Mouse (Mus musculus): ENCODE data around the gene Akt1s1.

DNA sequence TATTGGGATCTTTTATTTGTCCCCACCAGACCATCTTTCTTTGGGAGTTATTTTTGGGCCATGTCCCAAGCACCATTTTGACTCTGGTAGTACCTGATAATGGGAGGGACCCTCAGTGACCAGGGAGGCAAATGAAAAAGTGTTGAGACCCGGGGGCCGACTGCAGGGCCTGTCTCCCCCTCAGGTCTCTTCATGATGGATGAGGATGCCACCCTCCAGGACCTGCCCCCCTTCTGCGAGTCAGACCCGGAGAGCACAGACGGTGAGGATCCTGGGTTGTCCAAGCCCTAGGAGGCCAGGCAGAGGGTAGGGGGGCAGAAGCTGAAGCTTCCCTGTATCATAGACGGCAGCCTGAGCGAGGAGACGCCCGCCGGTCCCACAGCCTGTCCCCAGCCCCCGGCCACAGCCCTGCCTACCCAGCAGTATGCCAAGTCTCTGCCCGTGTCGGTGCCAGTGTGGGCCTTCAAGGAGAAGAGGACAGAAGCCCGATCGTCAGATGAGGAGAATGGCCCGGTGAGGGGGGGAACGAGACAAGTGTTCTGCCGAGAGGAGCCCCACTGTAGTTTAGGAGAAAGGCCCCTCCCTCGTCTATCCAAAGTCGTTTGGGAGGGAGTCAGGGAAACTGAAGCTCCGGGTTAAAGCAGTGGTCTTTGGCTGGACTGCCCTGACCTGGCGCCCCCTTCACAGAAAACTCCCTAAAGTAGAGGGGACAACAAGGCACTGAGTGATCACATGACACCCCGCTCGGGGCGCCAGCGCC, 5.0 kb downstream of the Akt1s1 start:
- TF ChIP-seq POLR2A (IDR thresholded peaks at IDR 0.05; ENCODE audit: low read depth, low read length), result no peak; the same call in 1 of the 2 replicates
- TF ChIP-seq CTCF (IDR thresholded peaks at IDR 0.05; ENCODE audit: borderline replicate concordance, insufficient read depth, low read length), result no peak

All from embryonic fibroblast, embryonic 13.5 days (primary cell).